Mouse (Mus musculus): Measurements from ENCODE around the gene Grk2.

- TF ChIP-seq CTCF (IDR thresholded peaks at IDR 0.05; ENCODE audit: control insufficient read depth, insufficient read depth, low read length) (no peak), POLR2A (IDR thresholded peaks at IDR 0.05; ENCODE audit: borderline replicate concordance, control insufficient read depth, low read depth, low read length) (no peak)
Observed at GRCm38 (mm10) chr19:4317181-4317580, 11.2 kb upstream of the Grk2 start.

Data from bone marrow, adult 2 months (tissue).